Mouse (Mus musculus) CH12.LX (cell line): ENCODE measurements around the gene Otop3. TPM values are rescaled to one million over a fixed set of nuclear protein-coding genes. Genes with fewer than 3 reads are reported as not detected.
A peak's percentile ranks its signal among the peaks of the same experiment; 100 is the strongest.

ENCODE experiments used
- DNase-seq: peaks from one replicate; pipeline ENCODE4 v3.0.0-alpha.2; 2013; ENCODE audit errors: extremely low read depth
- H3K27ac ChIP-seq: 2 replicates; pipeline ENCODE4 v1.5.1; 2012; ENCODE audit warnings: low read depth, mild to moderate bottlenecking, control low read depth, moderate library complexity; ENCODE audit not compliant: insufficient read depth
- H3K27me3 ChIP-seq: replicated peaks from 2 replicates; pipeline ENCODE3; 2012; ENCODE audit warnings: inconsistent platforms
- H3K36me3 ChIP-seq, 2 experiments: replicated peaks in 1 of 2; 2 replicates each; pipeline versions ENCODE3 to v1.6.1; 2012; ENCODE audit warnings: inconsistent platforms in 1 of 2, low read length in 1 of 2, mild to moderate bottlenecking in 1 of 2, mixed read lengths in 1 of 2, moderate library complexity in 1 of 2; ENCODE audit not compliant: control insufficient read depth in 1 of 2, insufficient read depth in 1 of 2
- H3K4me1 ChIP-seq, 2 experiments: 2 replicates each; pipeline ENCODE4 v1.6.1; 2012; ENCODE audit warnings: inconsistent platforms in 1 of 2, moderate library complexity in 1 of 2; ENCODE audit not compliant: insufficient read depth in 2 of 2, control insufficient read depth in 1 of 2
- H3K4me2 ChIP-seq: 2 replicates; pipeline ENCODE4 v1.6.1; 2012; ENCODE audit warnings: low read depth, mild to moderate bottlenecking, control low read depth; ENCODE audit not compliant: poor library complexity, insufficient read depth, severe bottlenecking
- H3K4me3 ChIP-seq, 3 experiments: fragments of 150-350 bp in 1 of 3; sonication (generic) in 1 of 3; replicated peaks in 1 of 3; 2 replicates each; pipeline versions ENCODE3 to v1.5.1; 2011 to 2012; ENCODE audit warnings: low read depth in 2 of 3, low read length in 2 of 3, mild to moderate bottlenecking in 2 of 3, moderate library complexity in 2 of 3, control low read depth in 1 of 3, improper control_type of control experiment in 1 of 3, inconsistent platforms in 1 of 3, mixed read lengths in 1 of 3; ENCODE audit not compliant: poor library complexity in 1 of 3
- H3K79me2 ChIP-seq: replicated peaks from 2 replicates; pipeline ENCODE4 v1.6.1; 2012; ENCODE audit warnings: mild to moderate bottlenecking, moderate library complexity; ENCODE audit not compliant: control insufficient read depth, poor library complexity, insufficient read depth, severe bottlenecking; ENCODE audit errors: extremely low read depth
- H3K9ac ChIP-seq: 2 replicates; pipeline ENCODE4 v1.6.1; 2012; ENCODE audit warnings: low read depth, mild to moderate bottlenecking, control low read depth, moderate library complexity; ENCODE audit not compliant: insufficient read depth
- H3K9me3 ChIP-seq: replicated peaks from 2 replicates; pipeline ENCODE3; 2012; ENCODE audit warnings: low read length, inconsistent platforms, mixed read lengths
- CHD2 ChIP-seq: IDR thresholded peaks from 2 replicates; pipeline ENCODE4 v1.6.1; 2011; ENCODE audit warnings: low read length, improper control_type of control experiment
- CTCF ChIP-seq, 2 experiments: IDR thresholded peaks in 1 of 2; conservative IDR thresholded peaks in 1 of 2; 2 replicates each; pipeline ENCODE4 v1.5.1; 2011 to 2012; ENCODE audit warnings: low read depth in 2 of 2, low read length in 2 of 2, improper control_type of control experiment in 1 of 2, inconsistent platforms in 1 of 2, mild to moderate bottlenecking in 1 of 2, moderate library complexity in 1 of 2
- EP300 ChIP-seq: IDR thresholded peaks from 2 replicates; pipeline ENCODE4 v1.6.1; 2011; ENCODE audit warnings: low read length, improper control_type of control experiment
- GABPA ChIP-seq: IDR thresholded peaks from 2 replicates; pipeline ENCODE4 v1.6.1; 2012; ENCODE audit warnings: low read depth, low read length, improper control_type of control experiment, inconsistent platforms; ENCODE audit not compliant: insufficient replicate concordance
- IRF4 ChIP-seq: IDR thresholded peaks from 2 replicates; pipeline ENCODE4 v1.6.1; 2014; ENCODE audit warnings: low read depth, mild to moderate bottlenecking, inconsistent platforms, low read length, improper control_type of control experiment
- KAT2A ChIP-seq: IDR thresholded peaks from 2 replicates; pipeline ENCODE4 v1.6.1; 2012; ENCODE audit warnings: low read length, improper control_type of control experiment, inconsistent platforms; ENCODE audit not compliant: insufficient replicate concordance
- MAX ChIP-seq: IDR thresholded peaks from 2 replicates; pipeline ENCODE4 v1.6.1; 2011; ENCODE audit warnings: low read length, improper control_type of control experiment
- MXI1 ChIP-seq: IDR thresholded peaks from 2 replicates; pipeline ENCODE4 v1.6.1; 2011; ENCODE audit warnings: mild to moderate bottlenecking, low read depth, low read length, improper control_type of control experiment
- NRF1 ChIP-seq: IDR thresholded peaks from 2 replicates; pipeline ENCODE4 v1.6.1; 2014; ENCODE audit warnings: low read depth, mild to moderate bottlenecking, inconsistent platforms, low read length, improper control_type of control experiment, moderate library complexity
- PAX5 ChIP-seq: IDR thresholded peaks from 2 replicates; pipeline ENCODE4 v1.6.1; 2012; ENCODE audit warnings: low read length, inconsistent platforms, mixed read lengths
- RAD21 ChIP-seq: IDR thresholded peaks from 2 replicates; pipeline ENCODE4 v1.6.1; 2011; ENCODE audit warnings: low read depth, mild to moderate bottlenecking, low read length, improper control_type of control experiment, moderate library complexity
- TBP ChIP-seq: conservative IDR thresholded peaks from 2 replicates; pipeline ENCODE4 v1.6.1; 2011; ENCODE audit warnings: low read depth, low read length, improper control_type of control experiment
- TCF12 ChIP-seq: IDR thresholded peaks from 2 replicates; pipeline ENCODE4 v1.6.1; 2014; ENCODE audit warnings: low read depth, mild to moderate bottlenecking, inconsistent platforms, low read length, improper control_type of control experiment
- USF1 ChIP-seq: IDR thresholded peaks from 2 replicates; pipeline ENCODE4 v1.6.1; 2014; ENCODE audit warnings: low read depth, mild to moderate bottlenecking, inconsistent platforms, low read length, improper control_type of control experiment
- dilution Hi-C: fragments of 300-500 bp; cut with MboI; formaldehyde crosslinking; loops from 2 replicates; pipeline ENCODE4 v1.14.3; 2020; ENCODE audit warnings: low sequenced_read_pairs; ENCODE audit not compliant: extremely low pct_unique_long_range_greater_than_20kb, extremely low pct_ligation_motif_present
- in situ Hi-C: fragments of 300-500 bp; cut with MboI; formaldehyde crosslinking; loops from 3 replicates; pipeline ENCODE4 v1.14.3; 2019; ENCODE audit warnings: low sequenced_read_pairs, low pct_ligation_motif_present, low pct_unique_long_range_greater_than_20kb, mixed read lengths
- polyA plus RNA-seq: library from polyadenylated mRNA; unstranded; fragments of >175 nt; gene quantifications from 2 replicates; pipeline ENCODE4 v1.2.1, GENCODE M21; 2012; ENCODE audit warnings: low read depth; ENCODE audit not compliant: insufficient read length
- total RNA-seq, 2 experiments: library from RNA; depleted of rRNA; stranded (reverse); fragments of 300-350 nt in 1 of 2; fragments of >200 nt in 1 of 2; gene quantifications; 2 replicates each; pipeline ENCODE4 v1.2.3; 2012 to 2014

Gene Otop3
- total and polyA plus RNA-seq, 3 experiments, result not detected

DNA sequence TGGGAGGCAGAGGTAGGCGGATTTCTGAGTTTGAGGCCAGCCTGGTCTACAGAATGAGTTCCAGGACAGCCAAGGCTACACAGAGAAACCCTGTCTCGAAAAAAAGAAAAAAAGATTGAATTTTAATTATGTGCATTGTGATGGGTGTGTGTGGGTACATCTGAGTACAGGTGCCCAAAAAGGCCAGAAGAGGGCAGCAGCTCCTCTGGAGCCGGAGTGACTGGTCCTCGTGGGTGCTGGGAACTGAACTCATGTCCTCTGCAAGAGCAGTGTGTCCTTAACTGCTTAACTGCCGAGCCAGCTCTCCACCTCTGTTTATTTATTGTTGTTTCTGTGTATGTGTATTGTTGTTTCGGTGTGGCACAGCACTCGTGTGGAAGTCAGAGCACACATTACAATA is 43.3 kb downstream of the Otop3 start:
- TF ChIP-seq RAD21 (no peak; the same call in 1 of the 2 replicates), CTCF (conservative IDR thresholded peaks at IDR 0.05 in 1 of 2, IDR thresholded peaks at IDR 0.05 in 1 of 2; ENCODE audit: low read depth in 2 of 2, low read length in 2 of 2) (peak in 1 of 2 experiments; percentile 23; a peak in 2 of 4 replicates)
- TF ChIP-seq, all 38 proteins: peak for 1
- dilution Hi-C loops, result no loop called here
- no peak for DNase-seq
- Histone ChIP-seq H3K4me1 (peaks cover 4 to 10% of the 10 kb centered on the region in 2 experiments; a peak in 3 of 4 replicates), H3K9ac (no peak overlapping the region), H3K27ac (no peak overlapping the region), H3K4me2 (no peak overlapping the region), H3K36me3 (no peaks in the 10 kb centered on the region), H3K79me2 (no peaks in the 10 kb centered on the region), H3K27me3 (peaks cover 65% of the 10 kb centered on the region), H3K4me3 (no peak overlapping the region), H3K9me3 (peaks cover 19% of the 10 kb centered on the region)
- in situ Hi-C loops, result no loop called here

DNA sequence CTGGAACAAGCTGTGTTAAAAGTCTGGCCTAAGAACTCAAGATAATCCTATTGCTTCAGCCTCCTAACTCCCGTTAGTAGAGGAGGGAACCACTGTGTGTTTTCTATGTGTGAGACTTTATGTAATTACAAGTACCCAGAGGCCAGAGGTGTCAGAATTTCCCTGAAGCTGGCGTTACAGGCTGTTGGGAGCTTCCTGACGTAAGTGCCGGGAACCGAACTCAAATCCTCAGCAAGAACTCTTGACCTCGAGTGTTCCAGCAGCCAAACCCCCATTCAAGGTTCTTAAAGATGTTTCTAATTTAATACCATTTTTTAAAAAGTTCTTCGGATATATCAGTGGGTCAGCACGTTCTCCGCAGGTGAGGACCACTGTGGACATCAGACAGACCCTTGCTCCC is 46.7 kb downstream of the Otop3 start:
- no peak overlapping the region for H3K4me2 ChIP-seq

DNA sequence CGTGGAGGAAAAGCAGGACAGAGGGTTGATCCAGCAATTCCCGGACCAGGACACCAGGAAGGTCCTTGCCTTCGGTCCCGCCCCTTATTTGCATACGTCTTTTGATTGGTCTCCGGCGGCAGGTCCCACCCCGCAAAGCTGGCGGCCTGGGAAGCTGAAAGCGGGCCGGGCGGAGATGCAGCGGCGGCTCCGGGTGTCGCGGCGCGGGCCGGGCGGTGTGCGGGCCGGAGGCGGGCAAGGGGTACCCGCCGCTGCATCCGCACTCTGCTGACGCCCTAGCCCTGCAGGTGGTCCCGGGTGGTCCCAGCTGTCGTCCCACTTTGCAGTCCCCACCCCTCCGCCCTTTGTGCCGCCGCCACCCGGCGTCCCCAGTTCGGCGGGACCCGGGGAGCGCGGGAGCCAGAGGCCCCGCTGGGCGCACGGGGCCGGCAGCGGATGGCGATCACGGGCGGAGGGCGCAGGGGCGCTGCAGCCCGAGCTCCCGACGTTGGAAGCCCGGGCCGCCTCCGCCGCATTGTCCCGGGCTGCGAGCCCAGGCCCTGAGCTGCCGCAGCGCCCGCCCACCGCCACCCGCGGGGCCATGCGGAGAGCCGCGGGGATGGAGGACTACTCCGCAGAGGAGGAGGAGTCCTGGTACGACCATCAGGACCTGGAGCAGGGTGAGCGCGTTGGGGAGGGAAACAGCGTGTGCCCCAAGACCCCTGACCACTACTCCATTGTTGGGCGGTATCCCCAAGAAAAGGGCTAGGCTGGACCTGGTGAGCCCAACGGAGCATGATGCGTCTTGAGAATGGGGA is 47.4 kb downstream of the Otop3 start, which contains the start of gene Cdr2l:
Gene Cdr2l, plus strand, starts transcription at position 174 of the 797 bp plus-strand sequence.
- peaks cover 66% of the 10 kb centered on the region for H3K27me3 ChIP-seq
- DNase-seq, result no peak
- peaks cover 19% of the 10 kb centered on the region for H3K9me3 ChIP-seq
- no peak within 1 kb of the TSS for H3K4me2 ChIP-seq
- dilution Hi-C loops (no loop called here), in situ Hi-C loops (no loop called here)
- no peaks in the 10 kb centered on the region for H3K4me1 ChIP-seq
- H3K9ac ChIP-seq, result no peak within 1 kb of the TSS
- no peaks in the 10 kb centered on the region for H3K79me2 ChIP-seq
- H3K36me3 ChIP-seq, result no peaks in the 10 kb centered on the region
- TF ChIP-seq MAX, result no peak
- no peak for TF ChIP-seq TCF12
- TF ChIP-seq TBP, result no peak
- TF ChIP-seq GABPA, result no peak
- no peak for TF ChIP-seq NRF1
- no peak for TF ChIP-seq MXI1
- TF ChIP-seq PAX5, result no peak
- no peak for TF ChIP-seq CHD2
- no peak for TF ChIP-seq IRF4
- no peak for TF ChIP-seq KAT2A
- no peak within 1 kb of the TSS for H3K27ac ChIP-seq
- H3K4me3 ChIP-seq, result no peak within 1 kb of the TSS

More for the DNA sequence above, 46.7 kb downstream of the Otop3 start:
- no peak overlapping the region for H3K4me3 ChIP-seq
- H3K9me3 ChIP-seq, result peaks cover 19% of the 10 kb centered on the region
- no peak for TF ChIP-seq USF1
- no peak for TF ChIP-seq EP300
- TF ChIP-seq CHD2, result no peak
- dilution Hi-C loops, result no loop called here
- in situ Hi-C loops, result no loop called here
- DNase-seq, result no peak
- H3K4me1 ChIP-seq, result no peaks in the 10 kb centered on the region
- H3K36me3 ChIP-seq, result no peaks in the 10 kb centered on the region
- no peak overlapping the region for H3K9ac ChIP-seq
- H3K27me3 ChIP-seq, result peaks cover 65% of the 10 kb centered on the region
- no peaks in the 10 kb centered on the region for H3K79me2 ChIP-seq
- H3K27ac ChIP-seq, result no peak overlapping the region
